Mouse (Mus musculus): Measurements from ENCODE around the gene Pttg1ip.

DNA sequence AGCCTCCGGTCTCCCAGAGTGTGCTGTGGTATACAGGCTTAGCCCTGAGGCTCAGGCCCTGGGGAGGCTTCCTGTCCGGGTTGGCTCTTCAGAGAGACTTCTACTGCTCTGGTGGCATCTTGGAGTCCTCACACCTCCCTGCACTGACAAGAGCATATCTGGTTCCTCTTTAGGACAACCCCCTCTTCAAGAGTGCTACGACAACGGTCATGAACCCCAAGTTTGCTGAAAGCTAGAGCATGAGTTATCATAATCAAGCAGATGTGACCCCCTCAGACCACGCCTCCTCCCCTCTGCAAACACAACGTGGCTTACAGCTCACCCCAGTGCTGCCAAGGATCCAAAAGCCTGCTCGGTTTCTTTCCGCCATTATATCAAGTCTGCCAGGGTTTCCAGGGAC is 16.5 kb upstream of the Pttg1ip start:
- TF ChIP-seq MYOD1 (IDR thresholded peaks at IDR 0.05; ENCODE audit: control insufficient read depth in 1 of 3, insufficient read length in 2 of 3, low read depth in 2 of 3) (no peak), POLR2A (IDR thresholded peaks at IDR 0.05; ENCODE audit: insufficient read length, low read depth) (no peak)

Measured in myocyte (in vitro differentiated cells).